Mouse (Mus musculus) olfactory bulb, adult 2 months (tissue): ENCODE data around the gene Ttc41.

ENCODE experiments used
- CTCF ChIP-seq: fragments of 200-500 bp; IDR thresholded peaks from 2 replicates; pipeline ENCODE4 v1.5.1; 2012; ENCODE audit warnings: low read depth, mild to moderate bottlenecking, low read length, moderate library complexity; ENCODE audit not compliant: insufficient read depth
- POLR2A ChIP-seq: fragments of 200-500 bp; IDR thresholded peaks from 2 replicates; pipeline ENCODE4 v1.6.1; 2012; ENCODE audit warnings: mild to moderate bottlenecking, low read depth, low read length, moderate library complexity; ENCODE audit not compliant: insufficient read depth

- no peak for TF ChIP-seq CTCF
- no peak for TF ChIP-seq POLR2A
Observed at GRCm38 (mm10) chr10:86794196-86794595, 88.6 kb downstream of the Ttc41 start.
